Mouse (Mus musculus): ENCODE measurements around the gene Zbtb46.

- no peak for TF ChIP-seq CTCF (IDR thresholded peaks at IDR 0.05; ENCODE audit: extremely low read depth, insufficient read length, insufficient replicate concordance, low read depth, low read length)
- no peak for TF ChIP-seq POLR2A (IDR thresholded peaks at IDR 0.05; ENCODE audit: low read depth, low read length)
Observed at GRCm38 (mm10) chr2:181455899-181456298, 3.3 kb downstream of the Zbtb46 start.
